Mouse (Mus musculus) forebrain, postnatal 0 days (tissue): ENCODE results near the gene 1700029I15Rik. TPM values are rescaled to one million over a fixed set of nuclear protein-coding genes. Genes with fewer than 3 reads are reported as not detected.
"Not testable (repeated sequence)": the region's sequence is repeated elsewhere in the genome, so short reads cannot be mapped to it uniquely, and the experiment has no call there.

Source experiments
- ATAC-seq: fragments of 200-750 bp; cut with Nextera tagmentation; 2 replicates; pipeline ENCODE4 v1.8.0; 2017; ENCODE audit warnings: mild to moderate bottlenecking, moderate library complexity
- DNase-seq: peaks from one replicate; pipeline ENCODE4 v3.0.0-alpha.2; 2015
- H3K27ac ChIP-seq: fragments of 300-500 bp; sonication (generic); 2 replicates; pipeline ENCODE4 v1.5.1; 2014; ENCODE audit warnings: low read depth, mild to moderate bottlenecking, antibody characterized with exemption, low read length, moderate library complexity, mixed read lengths
- H3K27me3 ChIP-seq: fragments of 300-500 bp; sonication (generic); 2 replicates; pipeline ENCODE4 v1.6.1; 2014; ENCODE audit warnings: mild to moderate bottlenecking, low read length, mixed read lengths; ENCODE audit not compliant: insufficient read depth
- H3K36me3 ChIP-seq: fragments of 300-500 bp; sonication (generic); 2 replicates; pipeline ENCODE4 v1.6.1; 2014; ENCODE audit warnings: mild to moderate bottlenecking, moderate library complexity; ENCODE audit not compliant: insufficient read depth
- H3K4me1 ChIP-seq: fragments of 300-500 bp; sonication (generic); 2 replicates; pipeline ENCODE4 v1.6.1; 2014; ENCODE audit warnings: antibody characterized with exemption; ENCODE audit not compliant: insufficient read depth
- H3K4me2 ChIP-seq: fragments of 300-500 bp; sonication (generic); 2 replicates; pipeline ENCODE4 v1.6.1; 2014; ENCODE audit warnings: low read depth, mild to moderate bottlenecking, moderate library complexity
- H3K4me3 ChIP-seq: fragments of 300-500 bp; sonication (generic); 2 replicates; pipeline ENCODE4 v1.5.1; 2014; ENCODE audit warnings: low read depth, low read length, mixed read lengths
- H3K9ac ChIP-seq: fragments of 300-500 bp; sonication (generic); 2 replicates; pipeline ENCODE4 v1.6.1; 2014; ENCODE audit warnings: mild to moderate bottlenecking
- H3K9me3 ChIP-seq: fragments of 300-500 bp; sonication (generic); 2 replicates; pipeline ENCODE4 v1.6.1; 2016; ENCODE audit warnings: low read length
- CTCF ChIP-seq: sonication (generic); IDR thresholded peaks from 2 replicates; pipeline ENCODE4 v1.5.1; 2016; ENCODE audit warnings: antibody characterized with exemption, control low read depth, low read depth
- WGBS: fragments of 180-500 bp; shearing (Covaris S2); extraction: QIAGEN DNeasy Blood & Tissue Kit; methylation state at CpG from one replicate; pipeline ENCODE4 v1.1.7; 2014; 5-methylcytosine and 5-hydroxymethylcytosine counted together
- polyA plus RNA-seq: library from polyadenylated mRNA; unstranded; fragments of >200 nt; fragmentation: Nextera tagmentation; extraction: Ambion mirVana; gene quantifications from 2 replicates; pipeline ENCODE4 v1.2.1, GENCODE M21; 2015
- total RNA-seq: library from RNA; depleted of rRNA; stranded (reverse); fragments of >200 nt; gene quantifications from 2 replicates; pipeline ENCODE4 v1.2.3, GENCODE M21; 2014

1700029I15Rik gene
- total and polyA plus RNA-seq, 2 experiments from 2014 or later: 2.3 to 3.1 TPM

- TF ChIP-seq CTCF: no peak
- WGBS: 7% methylated on average over 26 of the region's 26 CpGs
These were observed 10.3 kb downstream of the 1700029I15Rik start for GRCm38 (mm10) chr2:92392318-92393264.

GRCm38 (mm10) chr2:92395535-92395934 is 13.2 kb downstream of the 1700029I15Rik start:
- 91% methylated on average over 3 of the region's 3 CpGs for WGBS

More at GRCm38 (mm10) chr2:92392318-92393264, 10.3 kb downstream of the 1700029I15Rik start:
- Histone ChIP-seq H3K36me3 (peaks cover under 1% of the 10 kb centered on the region; the same call in 1 of the 2 replicates), H3K9me3 (no peaks in the 10 kb centered on the region), H3K4me3 (peak overlapping the region; percentile 17), H3K27me3 (no peaks in the 10 kb centered on the region), H3K4me1 (peaks cover 28% of the 10 kb centered on the region), H3K4me2 (peak overlapping the region; percentile 55), H3K9ac (peak overlapping the region; percentile 47), H3K27ac (peak overlapping the region; percentile 67)
- ATAC-seq (0 out of 2 replicates have a peak, but pooled peaks have one; percentile 5), DNase-seq (no peak)

GRCm38 (mm10) chr2:92397436-92397835 is 15.1 kb downstream of the 1700029I15Rik start:
- Histone ChIP-seq H3K9ac (no peak overlapping the region), H3K36me3 (no peaks in the 10 kb centered on the region), H3K4me2 (peak overlapping the region; percentile 31; the same call in 1 of the 2 replicates), H3K4me3 (no peak overlapping the region), H3K27me3 (no peaks in the 10 kb centered on the region), H3K4me1 (peaks cover 15% of the 10 kb centered on the region), H3K9me3 (no peaks in the 10 kb centered on the region), H3K27ac (no peak overlapping the region)
- no peak for ATAC-seq
- WGBS: 83% methylated on average over 1 of the region's 1 CpGs
- no peak for TF ChIP-seq CTCF
- DNase-seq: no peak

More at GRCm38 (mm10) chr2:92395535-92395934, 13.2 kb downstream of the 1700029I15Rik start:
- DNase-seq (no peak), ATAC-seq (no peak)
- Histone ChIP-seq H3K27me3 (no peaks in the 10 kb centered on the region), H3K4me3 (no peak overlapping the region), H3K4me1 (peaks cover 29% of the 10 kb centered on the region), H3K36me3 (no peaks in the 10 kb centered on the region), H3K27ac (no peak overlapping the region), H3K9me3 (no peaks in the 10 kb centered on the region), H3K9ac (no peak overlapping the region), H3K4me2 (no peak overlapping the region)
- no peak for TF ChIP-seq CTCF

GRCm38 (mm10) chr2:92399877-92400276 is 17.5 kb downstream of the 1700029I15Rik start:
- not testable (repeated sequence) for H3K9ac ChIP-seq, DNase-seq, H3K27me3 ChIP-seq, H3K9me3 ChIP-seq, H3K27ac ChIP-seq, ATAC-seq, H3K4me1 ChIP-seq
- H3K36me3 ChIP-seq: peaks cover 16% of the 10 kb centered on the region
- 39% methylated on average over 4 of the region's 4 CpGs for WGBS
- peak overlapping the region; percentile 76 for H3K4me3 ChIP-seq
- H3K4me2 ChIP-seq: peak overlapping the region; percentile 80

- peak overlapping the region; percentile 76 for H3K4me3 ChIP-seq
- H3K4me1 ChIP-seq: peaks cover 9% of the 10 kb centered on the region
- peak overlapping the region; percentile 93 for H3K9ac ChIP-seq
- TF ChIP-seq CTCF: no peak
- WGBS: under 1% methylated on average over 22 of the region's 22 CpGs
- H3K27ac ChIP-seq: peak overlapping the region; percentile 77
- peak overlapping the region; percentile 80 for H3K4me2 ChIP-seq
- DNase-seq (peak; percentile 56), ATAC-seq (peak; percentile 14)
- no peaks in the 10 kb centered on the region for H3K9me3 ChIP-seq
- peaks cover 24% of the 10 kb centered on the region for H3K36me3 ChIP-seq
- H3K27me3 ChIP-seq: no peaks in the 10 kb centered on the region
These were observed 18.3 kb downstream of the 1700029I15Rik start for GRCm38 (mm10) chr2:92400682-92401081.

- H3K27ac ChIP-seq: peak within 1 kb of the TSS; percentile 77
- peak within 1 kb of the TSS; percentile 80 for H3K4me2 ChIP-seq
- ATAC-seq: peak; percentile 73
- H3K36me3 ChIP-seq: peaks cover 28% of the 10 kb centered on the region
- WGBS: under 1% methylated on average over 37 of the region's 59 CpGs
- no peak for TF ChIP-seq CTCF
- no peaks in the 10 kb centered on the region for H3K27me3 ChIP-seq
- no peaks in the 10 kb centered on the region for H3K9me3 ChIP-seq
- H3K4me1 ChIP-seq: peaks cover 9% of the 10 kb centered on the region
- peak within 1 kb of the TSS; percentile 76 for H3K4me3 ChIP-seq
- H3K9ac ChIP-seq: peak within 1 kb of the TSS; percentile 93
- peak; percentile 48 for DNase-seq
These were observed 18.8 kb downstream of the 1700029I15Rik start, which contains the start of gene Mapk8ip1 for GRCm38 (mm10) chr2:92401091-92401561. Gene Mapk8ip1 (minus strand): TSS chr2:92401263.
